Mouse (Mus musculus) embryonic facial prominence, embryonic 15.5 days (tissue): Measurements from ENCODE around the gene Akr1c19. TPM values are rescaled to one million over a fixed set of nuclear protein-coding genes. Genes with fewer than 3 reads are reported as not detected.

Source experiments
- ATAC-seq: fragments of 200-750 bp; cut with Nextera tagmentation; 2 replicates; pipeline ENCODE4 v1.8.0; 2017; ENCODE audit warnings: low read depth, moderate TSS enrichment; ENCODE audit not compliant: insufficient number of reproducible peaks, low FRiP score, low TSS enrichment
- H3K27ac ChIP-seq: fragments of 300-500 bp; sonication (generic); replicated peaks from 2 replicates; pipeline ENCODE4 v1.5.1; 2015; ENCODE audit warnings: mild to moderate bottlenecking, inconsistent platforms
- H3K27me3 ChIP-seq: fragments of 300-500 bp; sonication (generic); 2 replicates; pipeline ENCODE4 v1.6.1; 2015; ENCODE audit warnings: inconsistent platforms
- H3K36me3 ChIP-seq: fragments of 300-500 bp; sonication (generic); 2 replicates; pipeline ENCODE4 v1.6.1; 2015; ENCODE audit warnings: mild to moderate bottlenecking, inconsistent platforms
- H3K4me1 ChIP-seq: fragments of 300-500 bp; sonication (generic); 2 replicates; pipeline ENCODE4 v1.6.1; 2015; ENCODE audit warnings: inconsistent platforms
- H3K4me2 ChIP-seq: fragments of 300-500 bp; sonication (generic); replicated peaks from 2 replicates; pipeline ENCODE4 v1.6.1; 2015; ENCODE audit warnings: mild to moderate bottlenecking, inconsistent platforms
- H3K4me3 ChIP-seq: fragments of 300-500 bp; sonication (generic); replicated peaks from 2 replicates; pipeline ENCODE4 v1.5.1; 2015; ENCODE audit warnings: mild to moderate bottlenecking, inconsistent platforms
- H3K9ac ChIP-seq: fragments of 300-500 bp; sonication (generic); 2 replicates; pipeline ENCODE4 v1.6.1; 2015; ENCODE audit warnings: inconsistent platforms
- H3K9me3 ChIP-seq: fragments of 300-500 bp; sonication (generic); replicated peaks from 2 replicates; pipeline ENCODE4 v1.6.1; 2016; ENCODE audit warnings: inconsistent platforms
- WGBS: fragments of 180-500 bp; shearing (Covaris S2); methylation state at CpG from one replicate; pipeline ENCODE4 v1.1.7; 2015; 5-methylcytosine and 5-hydroxymethylcytosine counted together
- polyA plus RNA-seq: library from polyadenylated mRNA; unstranded; fragments of >200 nt; fragmentation: Nextera tagmentation; extraction: Ambion mirVana; gene quantifications from 2 replicates; pipeline ENCODE4 v1.2.1, GENCODE M21; 2015

Akr1c19 gene
- polyA plus RNA-seq, 1 experiment from 2014 or later, result 0.43 TPM

GRCm38 (mm10) chr13:4277526-4277925, 49.0 kb downstream of the Akr1c19 start:
- ATAC-seq, result no peak
- 89% methylated on average over 2 of the region's 2 CpGs for WGBS

GRCm38 (mm10) chr13:4279284-4279683, 50.8 kb downstream of the Akr1c19 start, which contains the start of gene Akr1c12:
Gene Akr1c12 (minus strand): TSS chr13:4279433.
- Histone ChIP-seq H3K4me2 (no peak within 1 kb of the TSS), H3K36me3 (no peaks in the 10 kb centered on the region), H3K4me1 (no peaks in the 10 kb centered on the region), H3K27ac (no peak within 1 kb of the TSS), H3K4me3 (no peak within 1 kb of the TSS), H3K27me3 (no peaks in the 10 kb centered on the region), H3K9me3 (no peaks in the 10 kb centered on the region), H3K9ac (no peak within 1 kb of the TSS)
- no peak for ATAC-seq
- 66% methylated on average over 4 of the region's 4 CpGs for WGBS

More at GRCm38 (mm10) chr13:4277526-4277925, 49.0 kb downstream of the Akr1c19 start:
- H3K4me3 ChIP-seq, result no peak overlapping the region
- H3K4me1 ChIP-seq, result no peaks in the 10 kb centered on the region
- no peak overlapping the region for H3K4me2 ChIP-seq
- no peaks in the 10 kb centered on the region for H3K36me3 ChIP-seq
- no peak overlapping the region for H3K9ac ChIP-seq
- no peak overlapping the region for H3K27ac ChIP-seq
- H3K27me3 ChIP-seq, result no peaks in the 10 kb centered on the region
- no peaks in the 10 kb centered on the region for H3K9me3 ChIP-seq

GRCm38 (mm10) chr13:4281471-4282412, 53.2 kb downstream of the Akr1c19 start:
- Histone ChIP-seq H3K4me1 (no peaks in the 10 kb centered on the region), H3K27ac (no peak overlapping the region), H3K27me3 (no peaks in the 10 kb centered on the region), H3K4me3 (no peak overlapping the region), H3K4me2 (no peak overlapping the region), H3K36me3 (no peaks in the 10 kb centered on the region), H3K9me3 (no peaks in the 10 kb centered on the region), H3K9ac (no peak overlapping the region)
- ATAC-seq, result no peak
- WGBS, result 36% methylated on average over 7 of the region's 7 CpGs

GRCm38 (mm10) chr13:4296991-4297390, 68.5 kb downstream of the Akr1c19 start:
- no peak for ATAC-seq
- Histone ChIP-seq H3K36me3 (no peaks in the 10 kb centered on the region), H3K9me3 (no peaks in the 10 kb centered on the region), H3K4me3 (no peak overlapping the region), H3K4me1 (no peaks in the 10 kb centered on the region), H3K9ac (no peak overlapping the region), H3K4me2 (no peak overlapping the region), H3K27me3 (no peaks in the 10 kb centered on the region), H3K27ac (no peak overlapping the region)
- 93% methylated on average over 4 of the region's 4 CpGs for WGBS

Other genes with a start within 250 kb of the Akr1c19 start
- gene Akr1c14, start 179.7 kb upstream of the Akr1c19 start, polyA plus RNA-seq, result 2.1 and 2.3 TPM in 2 replicates
- 3.1 and 3.2 TPM in 2 replicates for gene Akr1c18, start 78.0 kb upstream of the Akr1c19 start, polyA plus RNA-seq
- gene Akr1c13, start 37.5 kb upstream of the Akr1c19 start, polyA plus RNA-seq, result 2.2 and 2.4 TPM in 2 replicates
- not detected in 2 replicates for gene Akr1c12, start 50.7 kb downstream of the Akr1c19 start, polyA plus RNA-seq
- not detected in 2 replicates for gene Akr1c6, start 205.6 kb downstream of the Akr1c19 start, polyA plus RNA-seq